Mouse (Mus musculus) stomach, postnatal 0 days (tissue): ENCODE measurements around the gene Olfr449. TPM values are rescaled to one million over a fixed set of nuclear protein-coding genes. Genes with fewer than 3 reads are reported as not detected.

Experiments used
- ATAC-seq: fragments of 200-750 bp; cut with Nextera tagmentation; 2 replicates; pipeline ENCODE4 v1.8.0; 2017; ENCODE audit not compliant: low FRiP score, low TSS enrichment
- DNase-seq: peaks from one replicate; pipeline ENCODE4 v3.0.0-alpha.2; 2016; ENCODE audit warnings: low spot score
- H3K27ac ChIP-seq: fragments of 300-500 bp; sonication (generic); replicated peaks from 2 replicates; pipeline ENCODE4 v1.5.1; 2014; ENCODE audit warnings: mild to moderate bottlenecking, control low read depth
- H3K27me3 ChIP-seq: fragments of 300-500 bp; sonication (generic); 2 replicates; pipeline ENCODE4 v1.6.1; 2014; ENCODE audit warnings: low read length; ENCODE audit not compliant: control insufficient read depth, insufficient read depth
- H3K36me3 ChIP-seq: fragments of 300-500 bp; sonication (generic); 2 replicates; pipeline ENCODE4 v1.6.1; 2014; ENCODE audit warnings: low read length, mixed read lengths; ENCODE audit not compliant: control insufficient read depth, insufficient read depth
- H3K4me1 ChIP-seq: fragments of 300-500 bp; sonication (generic); replicated peaks from 2 replicates; pipeline ENCODE4 v1.6.1; 2014; ENCODE audit warnings: antibody characterized with exemption; ENCODE audit not compliant: control insufficient read depth, insufficient read depth
- H3K4me2 ChIP-seq: fragments of 300-500 bp; sonication (generic); replicated peaks from 2 replicates; pipeline ENCODE4 v1.6.1; 2014; ENCODE audit warnings: low read depth, mild to moderate bottlenecking, control low read depth, moderate library complexity
- H3K4me3 ChIP-seq: fragments of 300-500 bp; sonication (generic); 2 replicates; pipeline ENCODE4 v1.5.1; 2014; ENCODE audit warnings: low read depth, low read length, control low read depth
- H3K9ac ChIP-seq: fragments of 300-500 bp; sonication (generic); 2 replicates; pipeline ENCODE4 v1.6.1; 2014; ENCODE audit warnings: mild to moderate bottlenecking, low read length, control low read depth, mixed read lengths
- H3K9me3 ChIP-seq: fragments of 300-500 bp; sonication (generic); 2 replicates; pipeline ENCODE4 v1.6.1; 2016; ENCODE audit warnings: low read length; ENCODE audit not compliant: control insufficient read depth
- CTCF ChIP-seq: IDR thresholded peaks from 2 replicates; pipeline ENCODE4 v1.5.1; 2016; ENCODE audit warnings: antibody characterized with exemption, low read depth, mild to moderate bottlenecking, moderate library complexity
- EP300 ChIP-seq: optimal IDR thresholded peaks from 2 replicates; pipeline ENCODE3; 2016; ENCODE audit warnings: antibody characterized with exemption
- WGBS: fragments of 180-500 bp; shearing (Covaris S2); extraction: QIAGEN DNeasy Blood & Tissue Kit; methylation state at CpG from one replicate; pipeline ENCODE4 v1.1.7; 2014; 5-methylcytosine and 5-hydroxymethylcytosine counted together
- polyA plus RNA-seq: library from polyadenylated mRNA; unstranded; fragments of >200 nt; fragmentation: Nextera tagmentation; extraction: Ambion mirVana; gene quantifications from 2 replicates; pipeline ENCODE4 v1.2.1, GENCODE M21; 2015

Gene Olfr449
- not detected in 2 replicates for polyA plus RNA-seq

- Histone ChIP-seq H3K4me1 (no peaks in the 10 kb centered on the region), H3K4me2 (no peak within 1 kb of the TSS), H3K9me3 (no peaks in the 10 kb centered on the region), H3K4me3 (no peak within 1 kb of the TSS), H3K27ac (no peak within 1 kb of the TSS), H3K27me3 (no peaks in the 10 kb centered on the region), H3K9ac (no peak within 1 kb of the TSS), H3K36me3 (no peaks in the 10 kb centered on the region)
- TF ChIP-seq CTCF, result no peak
- ATAC-seq, result no peak
- no peak for DNase-seq
Observed at GRCm38 (mm10) chr6:42834084-42834483, at the start of gene Olfr449. Gene Olfr449, plus strand, starts transcription at chr6:42834384.

- no peak for DNase-seq
- H3K4me2 ChIP-seq, result no peak within 1 kb of the TSS
Observed at GRCm38 (mm10) chr6:42784793-42785192, 49.4 kb upstream of the Olfr449 start, which contains the start of gene Olfr452. Gene Olfr452, plus strand, starts transcription at chr6:42785093.

GRCm38 (mm10) chr6:42790247-42790948 lies 43.8 kb upstream of the Olfr449 start:
- Histone ChIP-seq H3K4me2 (no peak overlapping the region), H3K4me3 (no peak overlapping the region), H3K9me3 (no peaks in the 10 kb centered on the region), H3K9ac (no peak overlapping the region), H3K27ac (no peak overlapping the region), H3K4me1 (no peaks in the 10 kb centered on the region), H3K27me3 (no peaks in the 10 kb centered on the region), H3K36me3 (no peaks in the 10 kb centered on the region)
- ATAC-seq, result no peak
- WGBS, result 47% methylated on average over 4 of the region's 4 CpGs
- no peak for DNase-seq
- TF ChIP-seq EP300 (no peak), CTCF (peak; percentile 37; the same call in 1 of the 2 replicates)

More at GRCm38 (mm10) chr6:42784793-42785192, 49.4 kb upstream of the Olfr449 start, which contains the start of gene Olfr452:
- Histone ChIP-seq H3K27ac (no peak within 1 kb of the TSS), H3K36me3 (no peaks in the 10 kb centered on the region), H3K4me3 (no peak within 1 kb of the TSS), H3K9ac (no peak within 1 kb of the TSS), H3K4me1 (no peaks in the 10 kb centered on the region), H3K27me3 (no peaks in the 10 kb centered on the region), H3K9me3 (no peaks in the 10 kb centered on the region)
- TF ChIP-seq CTCF, result no peak
- no peak for TF ChIP-seq EP300
- ATAC-seq, result no peak

GRCm38 (mm10) chr6:42790949-42791556 lies 43.1 kb upstream of the Olfr449 start:
- no peak overlapping the region for H3K9ac ChIP-seq
- no peaks in the 10 kb centered on the region for H3K27me3 ChIP-seq
- no peak overlapping the region for H3K4me3 ChIP-seq
- no peak overlapping the region for H3K27ac ChIP-seq
- WGBS, result 65% methylated on average over 9 of the region's 9 CpGs
- TF ChIP-seq CTCF (no peak), EP300 (no peak)
- no peaks in the 10 kb centered on the region for H3K36me3 ChIP-seq
- no peaks in the 10 kb centered on the region for H3K9me3 ChIP-seq
- no peaks in the 10 kb centered on the region for H3K4me1 ChIP-seq
- H3K4me2 ChIP-seq, result no peak overlapping the region
- ATAC-seq (no peak), DNase-seq (no peak)

GRCm38 (mm10) chr6:42794982-42795381 lies 39.2 kb upstream of the Olfr449 start:
- WGBS, result 68% methylated on average over 3 of the region's 3 CpGs
- Histone ChIP-seq H3K36me3 (no peaks in the 10 kb centered on the region), H3K4me2 (no peak overlapping the region), H3K27ac (no peak overlapping the region), H3K9ac (no peak overlapping the region), H3K4me1 (no peaks in the 10 kb centered on the region), H3K9me3 (no peaks in the 10 kb centered on the region), H3K4me3 (no peak overlapping the region), H3K27me3 (no peaks in the 10 kb centered on the region)
- no peak for DNase-seq
- TF ChIP-seq EP300 (no peak), CTCF (no peak)
- ATAC-seq, result peak; percentile 40; the same call in 1 of the 2 replicates

- no peaks in the 10 kb centered on the region for H3K27me3 ChIP-seq
- H3K27ac ChIP-seq, result no peak within 1 kb of the TSS
- no peak within 1 kb of the TSS for H3K9ac ChIP-seq
- 85% methylated on average over 1 of the region's 1 CpGs for WGBS
- H3K4me2 ChIP-seq, result no peak within 1 kb of the TSS
- no peak within 1 kb of the TSS for H3K4me3 ChIP-seq
- no peaks in the 10 kb centered on the region for H3K36me3 ChIP-seq
- TF ChIP-seq CTCF, result no peak
- TF ChIP-seq EP300, result no peak
- ATAC-seq (no peak), DNase-seq (no peak)
- H3K4me1 ChIP-seq, result no peaks in the 10 kb centered on the region
- no peaks in the 10 kb centered on the region for H3K9me3 ChIP-seq
Observed at GRCm38 (mm10) chr6:42811639-42812038, 22.5 kb upstream of the Olfr449 start, which contains the start of gene Olfr450. Gene Olfr450, plus strand, starts transcription at chr6:42811939.
